Mouse (Mus musculus): ENCODE measurements around the gene Epo. TPM values are rescaled to one million over a fixed set of nuclear protein-coding genes. Genes with fewer than 3 reads are reported as not detected.

The Epo gene
- total RNA-seq, 1 experiment, result 0.36 TPM

GRCm38 (mm10) chr5:137526192-137526936 is 6.7 kb downstream of the Epo start:
- H3K9me3 ChIP-seq (ENCODE audit: control insufficient read depth, insufficient read depth, low read depth, low read length), result no peaks in the 10 kb centered on the region
- H3K27ac ChIP-seq (ENCODE audit: insufficient read depth, low read depth, low read length, poor library complexity, severe bottlenecking), result no peak overlapping the region
- in situ Hi-C loops (cut with MboI; ENCODE audit: low sequenced_read_pairs in 2 of 2, unreplicated experiment in 2 of 2), result no loop called here
- H3K4me3 ChIP-seq (ENCODE audit: insufficient read depth in 1 of 2, low read depth in 1 of 2, low read length in 2 of 2, poor library complexity in 1 of 2, severe bottlenecking in 1 of 2), result no peak overlapping the region
- H3K9ac ChIP-seq (ENCODE audit: insufficient read depth, low read depth, low read length, poor library complexity, severe bottlenecking), result no peak overlapping the region
- peaks cover 3 to 40% of the 10 kb centered on the region in 2 experiments; a peak in 3 of 4 replicates for H3K4me1 ChIP-seq (ENCODE audit: control insufficient read depth in 2 of 2, insufficient read depth in 2 of 2, low read length in 2 of 2, poor library complexity in 1 of 2)
- TF ChIP-seq MAFK (IDR thresholded peaks at IDR 0.05; ENCODE audit: insufficient read depth, low read depth, low read length) (no peak), CHD2 (IDR thresholded peaks at IDR 0.05; ENCODE audit: low read depth, low read length) (no peak), HCFC1 (IDR thresholded peaks at IDR 0.05; ENCODE audit: borderline replicate concordance, insufficient read depth, low read length) (no peak), ZC3H11A (IDR thresholded peaks at IDR 0.05; ENCODE audit: borderline replicate concordance, low read depth, low read length) (no peak), ZNF384 (IDR thresholded peaks at IDR 0.05; ENCODE audit: low read depth, low read length) (no peak)
- no peak for DNase-seq (ENCODE audit: low read depth, low spot score)
- H3K36me3 ChIP-seq (ENCODE audit: control insufficient read depth, insufficient read depth, low read length, poor library complexity, severe bottlenecking), result peaks cover 77% of the 10 kb centered on the region

- H3K4me1 ChIP-seq (ENCODE audit: control insufficient read depth in 2 of 2, insufficient read depth in 2 of 2, low read length in 2 of 2, poor library complexity in 1 of 2), result peaks cover 4 to 47% of the 10 kb centered on the region in 2 experiments; a peak in 3 of 4 replicates
- no peak overlapping the region for H3K4me3 ChIP-seq (ENCODE audit: insufficient read depth in 1 of 2, low read depth in 1 of 2, low read length in 2 of 2, poor library complexity in 1 of 2, severe bottlenecking in 1 of 2)
- in situ Hi-C loops (cut with MboI; ENCODE audit: low sequenced_read_pairs in 2 of 2, unreplicated experiment in 2 of 2), result no loop called here
Measured at GRCm38 (mm10) chr5:137525511-137525910, 7.5 kb downstream of the Epo start.

GRCm38 (mm10) chr5:137524671-137525070 is 8.4 kb downstream of the Epo start:
- no peak overlapping the region for H3K27ac ChIP-seq (ENCODE audit: insufficient read depth, low read depth, low read length, poor library complexity, severe bottlenecking)
- peaks cover 94% of the 10 kb centered on the region for H3K36me3 ChIP-seq (ENCODE audit: control insufficient read depth, insufficient read depth, low read length, poor library complexity, severe bottlenecking)
- no peak overlapping the region for H3K4me3 ChIP-seq (ENCODE audit: insufficient read depth in 1 of 2, low read depth in 1 of 2, low read length in 2 of 2, poor library complexity in 1 of 2, severe bottlenecking in 1 of 2)
- no peak for DNase-seq (ENCODE audit: low read depth, low spot score)
- no peak overlapping the region for H3K9ac ChIP-seq (ENCODE audit: insufficient read depth, low read depth, low read length, poor library complexity, severe bottlenecking)
- in situ Hi-C loops (cut with MboI; ENCODE audit: low sequenced_read_pairs in 2 of 2, unreplicated experiment in 2 of 2), result no loop called here
- peaks cover 4 to 51% of the 10 kb centered on the region in 2 experiments; a peak in 3 of 4 replicates for H3K4me1 ChIP-seq (ENCODE audit: control insufficient read depth in 2 of 2, insufficient read depth in 2 of 2, low read length in 2 of 2, poor library complexity in 1 of 2)
- TF ChIP-seq HCFC1 (IDR thresholded peaks at IDR 0.05; ENCODE audit: borderline replicate concordance, insufficient read depth, low read length), result no peak
- H3K9me3 ChIP-seq (ENCODE audit: control insufficient read depth, insufficient read depth, low read depth, low read length), result no peaks in the 10 kb centered on the region

More at GRCm38 (mm10) chr5:137525511-137525910, 7.5 kb downstream of the Epo start:
- no peak for DNase-seq (ENCODE audit: low read depth, low spot score)
- Histone ChIP-seq H3K27ac (ENCODE audit: insufficient read depth, low read depth, low read length, poor library complexity, severe bottlenecking) (no peak overlapping the region), H3K9ac (ENCODE audit: insufficient read depth, low read depth, low read length, poor library complexity, severe bottlenecking) (no peak overlapping the region), H3K9me3 (ENCODE audit: control insufficient read depth, insufficient read depth, low read depth, low read length) (no peaks in the 10 kb centered on the region), H3K36me3 (ENCODE audit: control insufficient read depth, insufficient read depth, low read length, poor library complexity, severe bottlenecking) (peaks cover 86% of the 10 kb centered on the region)
- no peak for TF ChIP-seq HCFC1 (IDR thresholded peaks at IDR 0.05; ENCODE audit: borderline replicate concordance, insufficient read depth, low read length)
- no peak for TF ChIP-seq CHD2 (IDR thresholded peaks at IDR 0.05; ENCODE audit: low read depth, low read length)

GRCm38 (mm10) chr5:137524251-137524515 is 8.9 kb downstream of the Epo start:
- in situ Hi-C loops (cut with MboI; ENCODE audit: low sequenced_read_pairs in 2 of 2, unreplicated experiment in 2 of 2), result no loop called here
- H3K4me3 ChIP-seq (ENCODE audit: insufficient read depth in 1 of 2, low read depth in 1 of 2, low read length in 2 of 2, poor library complexity in 1 of 2, severe bottlenecking in 1 of 2), result no peak overlapping the region

More at GRCm38 (mm10) chr5:137524251-137524515, 8.9 kb downstream of the Epo start:
- no peak for TF ChIP-seq CHD2 (IDR thresholded peaks at IDR 0.05; ENCODE audit: low read depth, low read length)
- no peak for TF ChIP-seq MAFK (IDR thresholded peaks at IDR 0.05; ENCODE audit: insufficient read depth, low read depth, low read length)
- no peak for TF ChIP-seq ZNF384 (IDR thresholded peaks at IDR 0.05; ENCODE audit: low read depth, low read length)
- TF ChIP-seq ZC3H11A (IDR thresholded peaks at IDR 0.05; ENCODE audit: borderline replicate concordance, low read depth, low read length), result no peak
- no peak for TF ChIP-seq HCFC1 (IDR thresholded peaks at IDR 0.05; ENCODE audit: borderline replicate concordance, insufficient read depth, low read length)
- no peak for DNase-seq (ENCODE audit: low read depth, low spot score)
- Histone ChIP-seq H3K36me3 (ENCODE audit: control insufficient read depth, insufficient read depth, low read length, poor library complexity, severe bottlenecking) (peaks cover 94% of the 10 kb centered on the region), H3K9me3 (ENCODE audit: control insufficient read depth, insufficient read depth, low read depth, low read length) (no peaks in the 10 kb centered on the region), H3K4me1 (ENCODE audit: control insufficient read depth in 2 of 2, insufficient read depth in 2 of 2, low read length in 2 of 2, poor library complexity in 1 of 2) (peaks cover 4 to 56% of the 10 kb centered on the region in 2 experiments; a peak in 3 of 4 replicates), H3K27ac (ENCODE audit: insufficient read depth, low read depth, low read length, poor library complexity, severe bottlenecking) (no peak overlapping the region), H3K9ac (ENCODE audit: insufficient read depth, low read depth, low read length, poor library complexity, severe bottlenecking) (peak overlapping the region; percentile 27; the same call in 1 of the 2 replicates)

Data from ES-E14 (cell line).